Mouse (Mus musculus) midbrain, embryonic 11.5 days (tissue): ENCODE measurements around the gene Ogfrl1. TPM values are rescaled to one million over a fixed set of nuclear protein-coding genes. Genes with fewer than 3 reads are reported as not detected.
A peak's percentile ranks its signal among the peaks of the same experiment; 100 is the strongest.

ENCODE experiments used
- ATAC-seq: fragments of 200-750 bp; cut with Nextera tagmentation; 2 replicates; pipeline ENCODE4 v1.8.0; 2017; ENCODE audit warnings: moderate TSS enrichment, moderate library complexity; ENCODE audit not compliant: low FRiP score
- DNase-seq: peaks from one replicate; pipeline ENCODE4 v3.0.0; 2015; ENCODE audit warnings: low spot score; ENCODE audit errors: missing footprints
- H3K27ac ChIP-seq: fragments of 300-500 bp; sonication (generic); 2 replicates; pipeline ENCODE4 v1.5.1; 2014; ENCODE audit warnings: low read depth, low read length
- H3K27me3 ChIP-seq: fragments of 300-500 bp; sonication (generic); 2 replicates; pipeline ENCODE4 v1.6.1; 2014; ENCODE audit warnings: mild to moderate bottlenecking, low read length, moderate library complexity, mixed read lengths; ENCODE audit not compliant: control insufficient read depth, insufficient read depth
- H3K36me3 ChIP-seq: fragments of 300-500 bp; sonication (generic); 2 replicates; pipeline ENCODE4 v1.6.1; 2014; ENCODE audit warnings: mild to moderate bottlenecking, low read length, moderate library complexity, mixed read lengths; ENCODE audit not compliant: control insufficient read depth, insufficient read depth
- H3K4me1 ChIP-seq: fragments of 300-500 bp; sonication (generic); 2 replicates; pipeline ENCODE4 v1.6.1; 2014; ENCODE audit warnings: low read length; ENCODE audit not compliant: control insufficient read depth, insufficient read depth
- H3K4me2 ChIP-seq: fragments of 300-500 bp; sonication (generic); 2 replicates; pipeline ENCODE4 v1.6.1; 2014; ENCODE audit warnings: mild to moderate bottlenecking, moderate library complexity
- H3K4me3 ChIP-seq: fragments of 300-500 bp; sonication (generic); 2 replicates; pipeline ENCODE4 v1.5.1; 2014; ENCODE audit warnings: low read depth, low read length
- H3K9ac ChIP-seq: fragments of 300-500 bp; sonication (generic); 2 replicates; pipeline ENCODE4 v1.6.1; 2014; ENCODE audit warnings: low read length
- H3K9me3 ChIP-seq: fragments of 300-500 bp; sonication (generic); 2 replicates; pipeline ENCODE4 v1.6.1; 2016; ENCODE audit warnings: low read length; ENCODE audit not compliant: control insufficient read depth
- WGBS: fragments of 180-500 bp; shearing (Covaris S2); extraction: QIAGEN DNeasy Blood & Tissue Kit; methylation state at CpG from one replicate; pipeline ENCODE4 v1.1.7; 2014; 5-methylcytosine and 5-hydroxymethylcytosine counted together
- polyA plus RNA-seq: library from polyadenylated mRNA; unstranded; fragments of >200 nt; fragmentation: Nextera tagmentation; extraction: Ambion mirVana; gene quantifications from 2 replicates; pipeline ENCODE4 v1.2.1, GENCODE M21; 2014

Ogfrl1 gene
- polyA plus RNA-seq, 1 experiment from 2014 or later = 11.5 TPM

GRCm38 (mm10) chr1:23379321-23379720, 18.3 kb downstream of the Ogfrl1 start:
- ATAC-seq (no peak), DNase-seq (no peak)
- Histone ChIP-seq H3K36me3 (no peaks in the 10 kb centered on the region), H3K4me2 (no peak overlapping the region), H3K4me1 (peaks cover 10% of the 10 kb centered on the region; the same call in 1 of the 2 replicates), H3K9me3 (no peaks in the 10 kb centered on the region), H3K27me3 (peaks cover 2% of the 10 kb centered on the region; the same call in 1 of the 2 replicates), H3K4me3 (no peak overlapping the region), H3K27ac (no peak overlapping the region), H3K9ac (no peak overlapping the region)
- 65% methylated on average over 6 of the region's 6 CpGs for WGBS

GRCm38 (mm10) chr1:23377572-23377971, 20.0 kb downstream of the Ogfrl1 start:
- Histone ChIP-seq H3K4me2 (no peak overlapping the region), H3K27me3 (peaks cover 2% of the 10 kb centered on the region; the same call in 1 of the 2 replicates), H3K27ac (no peak overlapping the region), H3K9me3 (no peaks in the 10 kb centered on the region), H3K9ac (no peak overlapping the region), H3K36me3 (no peaks in the 10 kb centered on the region), H3K4me1 (peaks cover 10% of the 10 kb centered on the region; the same call in 1 of the 2 replicates), H3K4me3 (no peak overlapping the region)
- DNase-seq = no peak
- ATAC-seq = no peak
- 85% methylated on average over 13 of the region's 13 CpGs for WGBS

- Histone ChIP-seq H3K36me3 (no peaks in the 10 kb centered on the region), H3K27ac (no peak overlapping the region), H3K4me3 (no peak overlapping the region), H3K4me1 (no peaks in the 10 kb centered on the region), H3K9me3 (no peaks in the 10 kb centered on the region), H3K4me2 (no peak overlapping the region), H3K27me3 (no peaks in the 10 kb centered on the region), H3K9ac (no peak overlapping the region)
- DNase-seq (no peak), ATAC-seq (no peak)
- WGBS = 57% methylated on average over 4 of the region's 4 CpGs
Observed at GRCm38 (mm10) chr1:23374156-23374555, 23.4 kb downstream of the Ogfrl1 start.

GRCm38 (mm10) chr1:23365614-23366013, 32.0 kb downstream of the Ogfrl1 start:
- no peak overlapping the region for H3K4me2 ChIP-seq
- H3K9me3 ChIP-seq = no peaks in the 10 kb centered on the region
- DNase-seq = peak; percentile 76
- H3K27me3 ChIP-seq = no peaks in the 10 kb centered on the region
- no peak for ATAC-seq
- H3K4me1 ChIP-seq = no peaks in the 10 kb centered on the region
- 91% methylated on average over 2 of the region's 2 CpGs for WGBS
- H3K36me3 ChIP-seq = no peaks in the 10 kb centered on the region
- no peak overlapping the region for H3K4me3 ChIP-seq
- H3K27ac ChIP-seq = no peak overlapping the region
- H3K9ac ChIP-seq = no peak overlapping the region

- Histone ChIP-seq H3K4me2 (no peak overlapping the region), H3K27me3 (no peaks in the 10 kb centered on the region), H3K36me3 (no peaks in the 10 kb centered on the region), H3K27ac (no peak overlapping the region), H3K4me1 (no peaks in the 10 kb centered on the region), H3K9me3 (no peaks in the 10 kb centered on the region), H3K4me3 (no peak overlapping the region), H3K9ac (no peak overlapping the region)
- ATAC-seq (no peak), DNase-seq (no peak)
- WGBS = 86% methylated on average over 6 of the region's 6 CpGs
Observed at GRCm38 (mm10) chr1:23352895-23353294, 44.7 kb downstream of the Ogfrl1 start.

- Histone ChIP-seq H3K4me3 (no peak overlapping the region), H3K27ac (no peak overlapping the region), H3K9ac (no peak overlapping the region), H3K27me3 (no peaks in the 10 kb centered on the region), H3K36me3 (no peaks in the 10 kb centered on the region), H3K4me2 (no peak overlapping the region), H3K4me1 (no peaks in the 10 kb centered on the region), H3K9me3 (no peaks in the 10 kb centered on the region)
- DNase-seq (no peak), ATAC-seq (no peak)
- WGBS = 90% methylated on average over 4 of the region's 4 CpGs
Observed at GRCm38 (mm10) chr1:23351756-23352155, 45.8 kb downstream of the Ogfrl1 start.

- H3K36me3 ChIP-seq = no peaks in the 10 kb centered on the region
- no peak overlapping the region for H3K9ac ChIP-seq
- no peak overlapping the region for H3K27ac ChIP-seq
- H3K27me3 ChIP-seq = no peaks in the 10 kb centered on the region
- no peaks in the 10 kb centered on the region for H3K9me3 ChIP-seq
- H3K4me3 ChIP-seq = no peak overlapping the region
- WGBS = 78% methylated on average over 3 of the region's 3 CpGs
- no peak for DNase-seq
- H3K4me1 ChIP-seq = no peaks in the 10 kb centered on the region
- ATAC-seq = no peak
- no peak overlapping the region for H3K4me2 ChIP-seq
Observed at GRCm38 (mm10) chr1:23345633-23346032, 51.9 kb downstream of the Ogfrl1 start.

GRCm38 (mm10) chr1:23342864-23343263, 54.7 kb downstream of the Ogfrl1 start:
- H3K4me3 ChIP-seq = no peak overlapping the region
- WGBS = 85% methylated on average over 4 of the region's 4 CpGs
- no peaks in the 10 kb centered on the region for H3K27me3 ChIP-seq
- H3K9ac ChIP-seq = no peak overlapping the region
- H3K4me2 ChIP-seq = no peak overlapping the region
- H3K36me3 ChIP-seq = no peaks in the 10 kb centered on the region
- no peaks in the 10 kb centered on the region for H3K4me1 ChIP-seq
- no peak overlapping the region for H3K27ac ChIP-seq
- DNase-seq = no peak
- ATAC-seq = no peak
- H3K9me3 ChIP-seq = no peaks in the 10 kb centered on the region

- no peaks in the 10 kb centered on the region for H3K9me3 ChIP-seq
- H3K4me2 ChIP-seq = no peak overlapping the region
- H3K36me3 ChIP-seq = no peaks in the 10 kb centered on the region
- no peaks in the 10 kb centered on the region for H3K4me1 ChIP-seq
- ATAC-seq (no peak), DNase-seq (no peak)
- 87% methylated on average over 3 of the region's 3 CpGs for WGBS
- H3K4me3 ChIP-seq = no peak overlapping the region
- no peak overlapping the region for H3K9ac ChIP-seq
- no peaks in the 10 kb centered on the region for H3K27me3 ChIP-seq
- no peak overlapping the region for H3K27ac ChIP-seq
Observed at GRCm38 (mm10) chr1:23342224-23342623, 55.3 kb downstream of the Ogfrl1 start.
